Mouse (Mus musculus): ENCODE measurements around the gene Nin.
A peak's percentile ranks its signal among the peaks of the same experiment; 100 is the strongest.

Gene Nin

GRCm38 (mm10) chr12:70119552-70119951 lies 6.0 kb upstream of the Nin start:
- DNase-seq (ENCODE audit: low spot score in 2 of 2) = no peak

DNA sequence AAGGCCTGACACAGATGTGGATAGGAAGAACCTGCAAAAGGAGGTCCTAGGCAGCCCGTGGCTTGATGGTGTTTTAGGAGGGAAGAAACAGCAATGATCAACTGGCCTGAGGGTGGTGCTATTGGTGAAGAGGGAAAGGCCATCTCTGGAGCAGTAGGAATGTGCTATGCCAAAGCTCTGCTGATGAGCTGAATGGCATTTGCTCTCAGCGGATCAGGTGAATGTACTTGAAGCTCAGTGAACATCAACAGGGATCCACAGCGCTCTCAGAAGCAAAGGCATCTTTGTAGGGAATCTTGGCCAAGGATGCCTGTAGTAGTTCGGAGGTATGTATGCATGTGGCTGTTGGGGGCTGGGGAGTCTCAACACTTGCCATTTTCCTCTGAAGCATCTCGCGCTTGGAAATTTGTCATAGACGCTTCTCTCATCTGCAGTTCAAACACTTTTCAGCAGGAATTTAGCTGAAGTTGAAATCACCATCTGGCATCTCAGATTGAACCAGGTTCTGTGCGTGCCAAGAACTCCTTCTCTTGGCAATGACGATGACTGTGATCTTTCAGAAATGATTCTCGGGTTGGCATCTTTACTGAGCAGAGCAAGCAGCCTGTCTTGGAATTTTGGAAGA lies 5.3 kb upstream of the Nin start:
- DNase-seq (ENCODE audit: low spot score in 2 of 2) = peak; percentile 69 to 81

- no peak for DNase-seq (ENCODE audit: low spot score in 2 of 2)
Observed at GRCm38 (mm10) chr12:70117146-70117545, 3.6 kb upstream of the Nin start.

- peak; percentile 67 to 70 for DNase-seq (ENCODE audit: low spot score in 2 of 2)
Observed at GRCm38 (mm10) chr12:70112090-70112383, 1.5 kb downstream of the Nin start.

- peak; percentile 86 to 87 for DNase-seq (ENCODE audit: low spot score in 2 of 2)
Observed at GRCm38 (mm10) chr12:70111367-70112089, 2.0 kb downstream of the Nin start.

DNA sequence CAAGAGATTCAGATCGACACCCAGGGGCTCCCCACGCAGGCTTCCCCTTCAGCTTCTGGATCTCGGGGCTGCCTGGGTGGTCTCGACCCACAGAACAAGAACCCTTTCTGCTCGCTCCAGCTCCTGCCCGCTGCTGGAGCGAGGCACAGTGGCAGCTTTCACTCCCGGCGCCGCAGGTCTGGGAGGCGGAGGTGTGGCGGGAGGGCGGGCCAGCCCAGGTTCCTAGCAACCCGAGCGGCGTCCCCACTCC lies 2.5 kb downstream of the Nin start:
- DNase-seq (ENCODE audit: low spot score in 2 of 2) = no peak

GRCm38 (mm10) chr12:70110375-70111116 lies 3.0 kb downstream of the Nin start:
- DNase-seq (ENCODE audit: low spot score in 2 of 2) = peak; percentile 48 to 50

- DNase-seq (ENCODE audit: low spot score in 2 of 2) = peak; percentile 55 to 56
Observed at GRCm38 (mm10) chr12:70109921-70110320, 3.6 kb downstream of the Nin start.

DNA sequence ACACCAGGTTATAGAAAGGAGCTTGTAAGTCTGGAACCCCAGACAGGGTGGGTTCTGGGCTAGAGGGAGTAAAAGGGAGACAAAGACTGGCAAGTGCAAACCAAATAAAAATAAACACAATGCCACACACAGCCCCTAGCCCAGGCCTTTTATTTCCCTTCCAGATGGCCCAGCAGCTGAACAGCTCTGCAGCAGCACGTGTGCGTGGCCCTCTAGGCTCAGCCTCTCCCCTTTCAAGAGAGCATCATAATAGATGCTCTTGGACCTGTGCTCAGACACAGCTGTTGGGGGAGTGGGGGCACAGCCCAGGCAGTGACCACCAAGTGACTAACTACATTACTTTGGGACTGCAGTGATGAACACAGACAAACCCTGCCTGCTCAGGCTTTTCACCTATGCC lies 5.4 kb downstream of the Nin start:
- no peak for DNase-seq (ENCODE audit: low spot score in 2 of 2)

GRCm38 (mm10) chr12:70106508-70106907 lies 7.0 kb downstream of the Nin start:
- DNase-seq (ENCODE audit: low spot score in 2 of 2) = no peak

- DNase-seq (ENCODE audit: low spot score in 2 of 2) = no peak
Observed at GRCm38 (mm10) chr12:70105885-70106284, 7.6 kb downstream of the Nin start.

DNA sequence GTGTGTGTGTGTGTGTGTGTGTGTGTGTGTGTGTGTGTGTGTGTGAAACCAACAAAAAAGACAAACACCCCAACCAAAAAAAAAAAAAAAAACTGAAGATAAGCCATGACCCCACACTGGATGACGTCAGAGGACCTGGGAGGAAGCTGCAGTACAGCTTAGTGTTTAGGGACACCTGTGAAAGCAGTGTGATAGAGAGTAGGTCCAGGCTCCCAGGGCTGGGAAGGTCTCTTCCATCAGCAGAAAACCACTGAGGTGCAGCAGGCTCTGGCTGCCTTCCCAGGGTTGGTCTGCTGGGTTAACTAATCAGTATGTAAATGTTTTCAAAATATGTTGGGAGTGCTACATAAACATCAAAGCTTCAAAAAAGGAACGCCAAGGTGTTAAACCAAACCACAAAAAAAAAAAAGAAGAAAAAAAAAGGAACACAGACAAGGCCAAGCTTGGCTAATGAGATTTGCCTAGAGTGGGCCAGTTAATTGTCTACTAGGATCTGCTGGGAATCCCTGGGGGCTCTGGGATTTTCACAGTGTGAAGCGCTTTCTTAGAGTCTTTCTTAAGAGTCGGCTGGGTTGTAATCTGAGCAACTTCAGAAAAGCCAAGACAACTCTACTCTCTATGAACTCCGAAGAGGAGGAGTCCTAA lies 8.6 kb downstream of the Nin start:
- DNase-seq (ENCODE audit: low spot score in 2 of 2) = no peak

- DNase-seq (ENCODE audit: low spot score in 2 of 2) = no peak
Observed at GRCm38 (mm10) chr12:70104199-70104598, 9.3 kb downstream of the Nin start.

GRCm38 (mm10) chr12:70103257-70103656 lies 10.3 kb downstream of the Nin start:
- DNase-seq (ENCODE audit: low spot score in 2 of 2) = no peak

GRCm38 (mm10) chr12:70102426-70102825 lies 11.1 kb downstream of the Nin start:
- DNase-seq (ENCODE audit: low spot score in 2 of 2) = no peak

- no peak for DNase-seq (ENCODE audit: low spot score in 2 of 2)
Observed at GRCm38 (mm10) chr12:70101823-70102222, 11.7 kb downstream of the Nin start.

GRCm38 (mm10) chr12:70097901-70098300 lies 15.6 kb downstream of the Nin start:
- no peak for DNase-seq (ENCODE audit: low spot score in 2 of 2)

- DNase-seq (ENCODE audit: low spot score in 2 of 2) = no peak
Observed at GRCm38 (mm10) chr12:70097316-70097715, 16.2 kb downstream of the Nin start.

GRCm38 (mm10) chr12:70093266-70093893 lies 20.1 kb downstream of the Nin start:
- DNase-seq (ENCODE audit: low spot score in 2 of 2) = no peak

- DNase-seq (ENCODE audit: low spot score in 2 of 2) = no peak
Observed at GRCm38 (mm10) chr12:70088297-70088696, 25.2 kb downstream of the Nin start.

GRCm38 (mm10) chr12:70085351-70085750 lies 28.2 kb downstream of the Nin start:
- no peak for DNase-seq (ENCODE audit: low spot score in 2 of 2)

DNA sequence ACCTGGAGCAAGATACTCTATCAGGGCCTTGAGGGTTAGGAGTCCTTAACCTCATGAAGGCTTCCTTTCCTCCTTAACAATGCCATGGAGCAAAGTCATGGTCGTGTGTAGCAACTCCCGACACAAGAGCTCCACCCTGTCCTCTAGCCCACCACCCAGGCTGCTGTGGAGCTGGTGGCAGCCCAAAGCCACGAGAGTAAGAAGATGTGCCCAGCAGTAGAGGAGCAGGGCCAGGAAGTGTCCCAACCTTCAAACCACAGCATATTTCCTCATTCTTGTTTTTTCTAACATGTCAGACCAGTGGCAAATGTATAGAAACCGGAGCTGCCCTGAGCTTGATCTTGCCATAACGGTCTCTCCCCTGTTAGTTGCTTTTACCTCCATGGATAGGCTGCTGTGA lies 29.3 kb downstream of the Nin start:
- no peak for DNase-seq (ENCODE audit: low spot score in 2 of 2)
